Mouse (Mus musculus) olfactory bulb, adult 2 months (tissue): ENCODE measurements around the gene Acsl6.

Experiments used
- CTCF ChIP-seq: fragments of 200-500 bp; IDR thresholded peaks from 2 replicates; pipeline ENCODE4 v1.5.1; 2012; ENCODE audit warnings: low read depth, mild to moderate bottlenecking, low read length, moderate library complexity; ENCODE audit not compliant: insufficient read depth
- POLR2A ChIP-seq: fragments of 200-500 bp; IDR thresholded peaks from 2 replicates; pipeline ENCODE4 v1.6.1; 2012; ENCODE audit warnings: mild to moderate bottlenecking, low read depth, low read length, moderate library complexity; ENCODE audit not compliant: insufficient read depth

- TF ChIP-seq CTCF: no peak
- TF ChIP-seq POLR2A: no peak
These were observed 11.7 kb downstream of the Acsl6 start for GRCm38 (mm10) chr11:54315336-54315735.
